Mouse (Mus musculus) G1E (cell line): ENCODE data around the gene Gm11565. TPM values are rescaled to one million over a fixed set of nuclear protein-coding genes. Genes with fewer than 3 reads are reported as not detected.

Experiments used
- ATAC-seq: 2 replicates; pipeline ENCODE4 v1.8.0; 2016; ENCODE audit warnings: mild to moderate bottlenecking; ENCODE audit not compliant: insufficient number of reproducible peaks, poor library complexity, low FRiP score, severe bottlenecking; ENCODE audit errors: extremely low read depth
- DNase-seq: peaks from one replicate; pipeline ENCODE4 v3.0.0; 2012; ENCODE audit warnings: low spot score
- H3K27me3 ChIP-seq: 2 replicates; pipeline ENCODE4 v1.6.1; 2012; ENCODE audit warnings: mild to moderate bottlenecking, low read length, inconsistent platforms; ENCODE audit not compliant: insufficient read depth
- H3K36me3 ChIP-seq: replicated peaks from 2 replicates; pipeline ENCODE3; 2012; ENCODE audit warnings: mild to moderate bottlenecking, inconsistent platforms
- H3K4me1 ChIP-seq: 2 replicates; pipeline ENCODE4 v1.6.1; 2012; ENCODE audit warnings: low read depth, low read length, inconsistent platforms, mixed read lengths; ENCODE audit not compliant: insufficient read depth
- H3K4me3 ChIP-seq: 2 replicates; pipeline ENCODE4 v1.5.1; 2012; ENCODE audit warnings: low read depth, mild to moderate bottlenecking, inconsistent platforms, low read length, moderate library complexity, mixed read lengths
- H3K9me3 ChIP-seq: replicated peaks from 2 replicates; pipeline ENCODE4 v1.6.1; 2012; ENCODE audit warnings: inconsistent platforms
- CTCF ChIP-seq: IDR thresholded peaks from 2 replicates; pipeline ENCODE4 v1.5.1; 2012; ENCODE audit warnings: low read depth, low read length, inconsistent platforms, mixed read lengths
- GATA1 ChIP-seq: IDR thresholded peaks from 2 replicates; pipeline ENCODE4 v1.6.1; 2012; ENCODE audit warnings: borderline replicate concordance, low read length, inconsistent platforms, mixed read lengths
- GATA2 ChIP-seq: IDR thresholded peaks from 2 replicates; pipeline ENCODE4 v1.6.1; 2012; ENCODE audit warnings: low read depth, low read length, inconsistent platforms, borderline replicate concordance
- POLR2AphosphoS5 ChIP-seq: IDR thresholded peaks from 2 replicates; pipeline ENCODE4 v1.6.1; 2012; ENCODE audit warnings: low read depth, low read length, inconsistent platforms; ENCODE audit not compliant: insufficient replicate concordance
- TAL1 ChIP-seq: conservative IDR thresholded peaks from 2 replicates; pipeline ENCODE4 v1.6.1; 2012; ENCODE audit warnings: low read depth, low read length, inconsistent platforms, mixed read lengths
- polyA plus RNA-seq: library from polyadenylated mRNA; stranded (reverse); fragments of >175 nt; gene quantifications from 2 replicates; pipeline ENCODE4 v1.2.3, GENCODE M21; 2012
- total RNA-seq, 2 experiments: library from RNA; stranded (forward) in 1 of 2; stranded (reverse) in 1 of 2; fragments of 200-1000 nt in 1 of 2; fragments of >200 nt in 1 of 2; fragmentation: Nextera tagmentation in 1 of 2; gene quantifications; 2 replicates each; pipeline ENCODE4 v1.2.3; 2014 to 2017

Gm11565 gene
- total and polyA plus RNA-seq, 3 experiments = 0.16 TPM; not detected in 2

DNA sequence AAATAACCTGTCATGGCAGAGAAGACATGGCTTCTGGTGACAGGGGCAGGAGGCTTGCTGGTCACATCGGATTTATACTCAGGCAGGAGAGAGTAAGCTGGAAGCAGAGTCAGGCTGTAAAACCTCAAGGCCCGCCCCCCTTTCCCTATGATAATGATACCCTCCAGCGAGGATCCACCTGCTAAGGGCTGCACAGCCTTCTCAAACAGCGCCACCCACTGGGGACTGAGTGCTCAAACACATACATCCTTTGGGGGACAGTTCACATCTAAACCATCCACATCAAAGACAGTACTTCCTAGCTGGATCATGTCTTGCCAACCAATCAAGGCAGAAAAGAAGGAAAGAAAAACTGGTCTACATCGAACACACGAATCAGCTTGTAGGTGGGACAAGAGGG, 49.7 kb downstream of the Gm11565 start:
- Histone ChIP-seq H3K27me3 (0 out of 2 replicates have a peak, but pooled peaks cover 2% of the 10 kb centered on the region), H3K9me3 (peaks cover 29% of the 10 kb centered on the region), H3K4me1 (no peaks in the 10 kb centered on the region), H3K4me3 (no peak overlapping the region), H3K36me3 (no peaks in the 10 kb centered on the region)
- ATAC-seq (no peak), DNase-seq (no peak)
- no peak for TF ChIP-seq GATA2
- TF ChIP-seq CTCF = no peak
- no peak for TF ChIP-seq GATA1
- no peak for TF ChIP-seq POLR2AphosphoS5
- no peak for TF ChIP-seq TAL1

Other genes with a start within 250 kb of the Gm11565 start
Only the 20 nearest of the 33 such genes appear.
- not detected in 2 replicates for gene Gm11596, start 121.3 kb upstream of the Gm11565 start, total RNA-seq (2014; fragmentation: Nextera tagmentation)
- 0.12 TPM in 1 of 2 replicates, not detected in the other for gene Gm11596, start 121.3 kb upstream of the Gm11565 start, total RNA-seq (2017)
- gene Gm11596, start 121.3 kb upstream of the Gm11565 start, polyA plus RNA-seq = not detected in 2 replicates
- gene Gm11569, start 115.8 kb upstream of the Gm11565 start, total RNA-seq (2014; fragmentation: Nextera tagmentation) = not detected in 2 replicates
- gene Gm11569, start 115.8 kb upstream of the Gm11565 start, total RNA-seq (2017) = not detected in 2 replicates
- not detected in 2 replicates for gene Gm11569, start 115.8 kb upstream of the Gm11565 start, polyA plus RNA-seq
- not detected in 2 replicates for gene Gm11554, start 110.3 kb upstream of the Gm11565 start, total RNA-seq (2014; fragmentation: Nextera tagmentation)
- not detected in 2 replicates for gene Gm11554, start 110.3 kb upstream of the Gm11565 start, total RNA-seq (2017)
- not detected in 2 replicates for gene Gm11554, start 110.3 kb upstream of the Gm11565 start, polyA plus RNA-seq
- not detected in 2 replicates for gene Krtap4-13, start 104.9 kb upstream of the Gm11565 start, total RNA-seq (2014; fragmentation: Nextera tagmentation)
- not detected in 2 replicates for gene Krtap4-13, start 104.9 kb upstream of the Gm11565 start, total RNA-seq (2017)
- gene Krtap4-13, start 104.9 kb upstream of the Gm11565 start, polyA plus RNA-seq = not detected in 2 replicates
- not detected in 2 replicates for gene Gm11564, start 99.1 kb upstream of the Gm11565 start, total RNA-seq (2014; fragmentation: Nextera tagmentation)
- gene Gm11564, start 99.1 kb upstream of the Gm11565 start, total RNA-seq (2017) = not detected in 2 replicates
- gene Gm11564, start 99.1 kb upstream of the Gm11565 start, polyA plus RNA-seq = not detected in 2 replicates
- gene 2300003K06Rik, start 76.7 kb upstream of the Gm11565 start, total RNA-seq (2014; fragmentation: Nextera tagmentation) = not detected in 2 replicates
- not detected in 2 replicates for gene 2300003K06Rik, start 76.7 kb upstream of the Gm11565 start, total RNA-seq (2017)
- not detected in 2 replicates for gene 2300003K06Rik, start 76.7 kb upstream of the Gm11565 start, polyA plus RNA-seq
- not detected in 2 replicates for gene Krtap4-16, start 63.1 kb upstream of the Gm11565 start, total RNA-seq (2014; fragmentation: Nextera tagmentation)
- gene Krtap4-16, start 63.1 kb upstream of the Gm11565 start, total RNA-seq (2017) = not detected in 2 replicates
- not detected in 2 replicates for gene Krtap4-16, start 63.1 kb upstream of the Gm11565 start, polyA plus RNA-seq
- not detected in 2 replicates for gene Gm11568, start 56.8 kb upstream of the Gm11565 start, total RNA-seq (2014; fragmentation: Nextera tagmentation)
- gene Gm11568, start 56.8 kb upstream of the Gm11565 start, total RNA-seq (2017) = not detected in 2 replicates
- gene Gm11568, start 56.8 kb upstream of the Gm11565 start, polyA plus RNA-seq = not detected in 2 replicates
- gene Gm11559, start 50.3 kb upstream of the Gm11565 start, total RNA-seq (2014; fragmentation: Nextera tagmentation) = not detected in 2 replicates
- 0.29 TPM in 1 of 2 replicates, not detected in the other for gene Gm11559, start 50.3 kb upstream of the Gm11565 start, total RNA-seq (2017)
- gene Gm11559, start 50.3 kb upstream of the Gm11565 start, polyA plus RNA-seq = not detected in 2 replicates
- gene Krtap9-1, start 41.4 kb upstream of the Gm11565 start, total RNA-seq (2014; fragmentation: Nextera tagmentation) = not detected in 2 replicates
- gene Krtap9-1, start 41.4 kb upstream of the Gm11565 start, total RNA-seq (2017) = not detected in 2 replicates
- gene Krtap9-1, start 41.4 kb upstream of the Gm11565 start, polyA plus RNA-seq = not detected in 2 replicates
- not detected in 2 replicates for gene Gm11567, start 35.6 kb upstream of the Gm11565 start, total RNA-seq (2014; fragmentation: Nextera tagmentation)
- gene Gm11567, start 35.6 kb upstream of the Gm11565 start, total RNA-seq (2017) = not detected in 2 replicates
- gene Gm11567, start 35.6 kb upstream of the Gm11565 start, polyA plus RNA-seq = not detected in 2 replicates
- not detected in 2 replicates for gene Krtap31-1, start 6.8 kb upstream of the Gm11565 start, total RNA-seq (2014; fragmentation: Nextera tagmentation)
- gene Krtap31-1, start 6.8 kb upstream of the Gm11565 start, total RNA-seq (2017) = 0.27 and 0.29 TPM in 2 replicates
- gene Krtap31-1, start 6.8 kb upstream of the Gm11565 start, polyA plus RNA-seq = not detected in 2 replicates
- not detected in 2 replicates for gene Krtap31-2, start 21.5 kb downstream of the Gm11565 start, total RNA-seq (2014; fragmentation: Nextera tagmentation)
- gene Krtap31-2, start 21.5 kb downstream of the Gm11565 start, total RNA-seq (2017) = not detected in 2 replicates
- gene Krtap31-2, start 21.5 kb downstream of the Gm11565 start, polyA plus RNA-seq = not detected in 2 replicates
- not detected in 2 replicates for gene Krtap9-5, start 33.7 kb downstream of the Gm11565 start, total RNA-seq (2014; fragmentation: Nextera tagmentation)
- gene Krtap9-5, start 33.7 kb downstream of the Gm11565 start, total RNA-seq (2017) = not detected in 2 replicates
- gene Krtap9-5, start 33.7 kb downstream of the Gm11565 start, polyA plus RNA-seq = not detected in 2 replicates
- not detected in 2 replicates for gene Krtap29-1, start 64.3 kb downstream of the Gm11565 start, total RNA-seq (2014; fragmentation: Nextera tagmentation)
- not detected in 2 replicates for gene Krtap29-1, start 64.3 kb downstream of the Gm11565 start, total RNA-seq (2017)
- not detected in 2 replicates for gene Krtap29-1, start 64.3 kb downstream of the Gm11565 start, polyA plus RNA-seq
- gene Krtap16-1, start 71.8 kb downstream of the Gm11565 start, total RNA-seq (2014; fragmentation: Nextera tagmentation) = not detected in 2 replicates
- gene Krtap16-1, start 71.8 kb downstream of the Gm11565 start, total RNA-seq (2017) = 0.06 and 0.11 TPM in 2 replicates
- not detected in 2 replicates for gene Krtap16-1, start 71.8 kb downstream of the Gm11565 start, polyA plus RNA-seq
- not detected in 2 replicates for gene Krtap17-1, start 79.2 kb downstream of the Gm11565 start, total RNA-seq (2014; fragmentation: Nextera tagmentation)
- gene Krtap17-1, start 79.2 kb downstream of the Gm11565 start, total RNA-seq (2017) = not detected in 2 replicates
- not detected in 2 replicates for gene Krtap17-1, start 79.2 kb downstream of the Gm11565 start, polyA plus RNA-seq
- gene Krt33a, start 101.5 kb downstream of the Gm11565 start, total RNA-seq (2014; fragmentation: Nextera tagmentation) = not detected in 2 replicates
- not detected in 2 replicates for gene Krt33a, start 101.5 kb downstream of the Gm11565 start, total RNA-seq (2017)
- gene Krt33a, start 101.5 kb downstream of the Gm11565 start, polyA plus RNA-seq = not detected in 2 replicates
- not detected in 2 replicates for gene Krt33b, start 115.1 kb downstream of the Gm11565 start, total RNA-seq (2014; fragmentation: Nextera tagmentation)
- gene Krt33b, start 115.1 kb downstream of the Gm11565 start, total RNA-seq (2017) = not detected in 2 replicates
- gene Krt33b, start 115.1 kb downstream of the Gm11565 start, polyA plus RNA-seq = not detected in 2 replicates
- gene Krt34, start 126.8 kb downstream of the Gm11565 start, total RNA-seq (2014; fragmentation: Nextera tagmentation) = not detected in 2 replicates
- not detected in 2 replicates for gene Krt34, start 126.8 kb downstream of the Gm11565 start, total RNA-seq (2017)
- gene Krt34, start 126.8 kb downstream of the Gm11565 start, polyA plus RNA-seq = not detected in 2 replicates